8 mouse cellular contexts compared by ENCODE assay signal in genomic region chr5:124540383-124540786, GRCm38 (mm10). TPM values are rescaled to one million over a fixed set of nuclear protein-coding genes. Genes with fewer than 3 reads are reported as not detected.
DNase-seq lines count a peak whose midpoint lies in the region; ATAC-seq and TF ChIP-seq lines count a peak whose summit lies in the region.

TSS of gene Tmed2 (plus strand) at chr5:124540695.

- WGBS in bone marrow, adult 2 months, result under 1% methylated on average over 34 of the region's 35 CpGs
- WGBS in embryonic facial prominence, embryonic 15.5 days, result under 1% methylated on average over 35 of the region's 35 CpGs
- under 1% methylated on average over 29 of the region's 35 CpGs for WGBS in limb, embryonic 14.5 days
- under 1% methylated on average over 35 of the region's 35 CpGs for WGBS in midbrain, postnatal 0 days

- DNase-seq in 416B (ENCODE audit: low read depth), result peak; percentile 98
- peak; percentile 97 for DNase-seq in heart, adult 8-10 months (ENCODE audit: low spot score)
- DNase-seq in kidney, adult 9 months, result peak; percentile 98
- peak; percentile 97 for DNase-seq in limb, embryonic 14.5 days (ENCODE audit: low spot score)
- peak; percentile 99 for DNase-seq in midbrain, postnatal 0 days (ENCODE audit: low spot score)
- peak; percentile 83 to 91 for DNase-seq in spleen, postnatal 14 days (ENCODE audit: low spot score in 2 of 2)

- ATAC-seq in embryonic facial prominence, embryonic 15.5 days (ENCODE audit: insufficient number of reproducible peaks, low FRiP score, low TSS enrichment, low read depth), result peak; percentile 96
- peak; percentile 99 for ATAC-seq in limb, embryonic 14.5 days (ENCODE audit: low FRiP score, low read depth)
- peak; percentile 97 for ATAC-seq in midbrain, postnatal 0 days (ENCODE audit: low FRiP score)

- peak; percentile 21; the same call in 1 of the 2 replicates for TF ChIP-seq CTCF in bone marrow, adult 2 months (IDR thresholded peaks at IDR 0.05; ENCODE audit: control insufficient read depth, insufficient read depth, low read length)
- TF ChIP-seq CTCF in midbrain, postnatal 0 days (IDR thresholded peaks at IDR 0.05), result peak; percentile 45

- no peaks in the 10 kb centered on the region for H3K9me3 ChIP-seq in embryonic facial prominence, embryonic 15.5 days (replicated peaks)
- no peaks in the 10 kb centered on the region for H3K9me3 ChIP-seq in limb, embryonic 14.5 days (ENCODE audit: control insufficient read depth, low read length)
- no peaks in the 10 kb centered on the region for H3K9me3 ChIP-seq in midbrain, postnatal 0 days (ENCODE audit: low read length)

- H3K9ac ChIP-seq in embryonic facial prominence, embryonic 15.5 days, result peak within 1 kb of the TSS; percentile 93
- peak within 1 kb of the TSS; percentile 92 for H3K9ac ChIP-seq in limb, embryonic 14.5 days (ENCODE audit: low read depth, low read length, severe bottlenecking)
- peak within 1 kb of the TSS; percentile 58 for H3K9ac ChIP-seq in midbrain, postnatal 0 days (replicated peaks; ENCODE audit: low read length, poor library complexity, severe bottlenecking)

- peak within 1 kb of the TSS; percentile 99 for H3K27ac ChIP-seq in bone marrow, adult 2 months (ENCODE audit: control insufficient read depth, insufficient read depth, low read depth, low read length, poor library complexity)
- peak within 1 kb of the TSS; percentile 89 for H3K27ac ChIP-seq in embryonic facial prominence, embryonic 15.5 days (replicated peaks)
- peak within 1 kb of the TSS; percentile 86 for H3K27ac ChIP-seq in limb, embryonic 14.5 days (replicated peaks; ENCODE audit: low read depth, low read length)
- peak within 1 kb of the TSS; percentile 76 for H3K27ac ChIP-seq in midbrain, postnatal 0 days (ENCODE audit: low read depth, low read length)

- peak within 1 kb of the TSS; percentile 52 for H3K4me2 ChIP-seq in embryonic facial prominence, embryonic 15.5 days (replicated peaks)
- H3K4me2 ChIP-seq in limb, embryonic 14.5 days (replicated peaks; ENCODE audit: low read depth, low read length, severe bottlenecking), result peak within 1 kb of the TSS; percentile 76
- H3K4me2 ChIP-seq in midbrain, postnatal 0 days (ENCODE audit: low read depth, low read length, poor library complexity, severe bottlenecking), result peak within 1 kb of the TSS; percentile 72

- no peaks in the 10 kb centered on the region; the same call in 1 of the 2 replicates for H3K4me1 ChIP-seq in bone marrow, adult 2 months (ENCODE audit: control insufficient read depth, insufficient read depth, low read length)
- peaks cover 18% of the 10 kb centered on the region for H3K4me1 ChIP-seq in embryonic facial prominence, embryonic 15.5 days
- peaks cover 7% of the 10 kb centered on the region for H3K4me1 ChIP-seq in limb, embryonic 14.5 days (ENCODE audit: control insufficient read depth, insufficient read depth, low read length)
- no peaks in the 10 kb centered on the region for H3K4me1 ChIP-seq in midbrain, postnatal 0 days (ENCODE audit: insufficient read depth, low read length)

- no peaks in the 10 kb centered on the region for H3K27me3 ChIP-seq in embryonic facial prominence, embryonic 15.5 days
- H3K27me3 ChIP-seq in limb, embryonic 14.5 days (ENCODE audit: control insufficient read depth, insufficient read depth, low read length), result no peaks in the 10 kb centered on the region
- no peaks in the 10 kb centered on the region for H3K27me3 ChIP-seq in midbrain, postnatal 0 days (ENCODE audit: insufficient read depth, low read length)

- peaks cover 22% of the 10 kb centered on the region for H3K36me3 ChIP-seq in embryonic facial prominence, embryonic 15.5 days
- H3K36me3 ChIP-seq in limb, embryonic 14.5 days (ENCODE audit: control insufficient read depth, insufficient read depth, low read length), result peaks cover 33% of the 10 kb centered on the region
- H3K36me3 ChIP-seq in midbrain, postnatal 0 days (ENCODE audit: insufficient read depth, low read length), result peaks cover 10% of the 10 kb centered on the region

- TF ChIP-seq POLR2A in bone marrow, adult 2 months (IDR thresholded peaks at IDR 0.05; ENCODE audit: borderline replicate concordance, control insufficient read depth, low read depth, low read length), result no peak
- TF ChIP-seq POLR2A in limb, embryonic 14.5 days (IDR thresholded peaks at IDR 0.05; ENCODE audit: borderline replicate concordance, extremely low read depth, insufficient read depth, insufficient read length), result no peak

- peak within 1 kb of the TSS; percentile 66 for H3K4me3 ChIP-seq in bone marrow, adult 2 months (replicated peaks; ENCODE audit: control insufficient read depth, low read depth, low read length)
- H3K4me3 ChIP-seq in embryonic facial prominence, embryonic 15.5 days (replicated peaks), result peak within 1 kb of the TSS; percentile 96
- peak within 1 kb of the TSS; percentile 90 for H3K4me3 ChIP-seq in limb, embryonic 14.5 days (replicated peaks; ENCODE audit: low read length)
- peak within 1 kb of the TSS; percentile 84 for H3K4me3 ChIP-seq in midbrain, postnatal 0 days (ENCODE audit: low read depth, low read length)

RNA-seq across cellular contexts. Expression of gene Tmed2, which starts in this region (rescaled TPM):
- 117 TPM in 2 replicates for polyA plus RNA-seq in bone marrow, adult 2 months (2011; ENCODE audit: insufficient read depth, insufficient read length, low replicate concordance, missing spikeins)
- polyA plus RNA-seq in embryonic facial prominence, embryonic 15.5 days (2015; fragmentation: Nextera tagmentation; extraction: Ambion mirVana), result 566 and 571 TPM in 2 replicates
- 100 to 1,000 TPM; 164 to 190 (median 179) TPM for total RNA-seq in heart, adult 8-10 months (2022)
- polyA plus RNA-seq in limb, embryonic 14.5 days (2012; rRNA removed), result 260 and 264 TPM in 2 replicates
- 594 and 615 TPM in 2 replicates for polyA plus RNA-seq in limb, embryonic 14.5 days (2014; fragmentation: Nextera tagmentation; extraction: Ambion mirVana)
- total RNA-seq in midbrain, postnatal 0 days (2014; rRNA removed), result 228 and 273 TPM in 2 replicates
- polyA plus RNA-seq in midbrain, postnatal 0 days (2015; fragmentation: Nextera tagmentation; extraction: Ambion mirVana), result 313 and 326 TPM in 2 replicates

Comparison
In these comparisons a context has a peak if more than half of its experiments do, and no peak if none do; other contexts are left out.
1. Peak in every context shown above with its lines: DNase-seq, ATAC-seq, H3K4me3 ChIP-seq and H3K27ac ChIP-seq.